ENCODE assay signal across 8 mouse cellular contexts in the genomic region with DNA sequence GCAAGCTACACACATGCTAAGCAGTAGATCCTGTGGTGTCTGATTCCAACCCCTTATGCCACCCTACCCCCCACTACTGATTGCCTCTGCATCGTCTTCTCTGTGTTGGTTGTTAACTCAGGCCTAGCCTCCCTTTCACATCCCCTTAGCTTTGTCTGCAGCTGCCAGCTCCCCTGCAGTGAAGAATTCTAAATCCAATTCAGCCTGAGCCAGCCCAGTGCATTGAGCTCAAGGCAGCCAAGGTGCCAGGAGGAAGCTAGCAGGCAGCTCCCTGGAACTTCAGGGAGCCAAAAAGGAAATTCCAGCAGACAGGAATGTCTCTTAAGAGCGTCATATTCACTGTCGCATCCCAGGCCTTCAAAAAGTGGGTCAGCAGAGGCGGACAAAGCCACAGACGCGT.
DNase-seq lines count a peak whose midpoint lies in the region; ATAC-seq lines count a peak whose summit lies in the region.
"Had no signal": no experiment of that assay in that cellular context is flagged by ENCODE, and none has a peak within 500 bp of the region (broad histone marks: within the 10 kb centered on the region; RNA-seq: fewer than 3 reads in every experiment).

No protein-coding gene starts in this region.

- H3K9ac ChIP-seq in midbrain, embryonic 13.5 days (replicated peaks) = 0 out of 2 replicates have a peak overlapping the region, but pooled peaks have one; percentile 19
- H3K9ac ChIP-seq: limb, embryonic 13.5 days had no signal

- H3K4me3 ChIP-seq in midbrain, embryonic 13.5 days (replicated peaks) = no peak overlapping the region
- H3K4me3 ChIP-seq: limb, embryonic 13.5 days had no signal

- H3K27me3 ChIP-seq in midbrain, embryonic 13.5 days = no peaks in the 10 kb centered on the region
- H3K27me3 ChIP-seq: limb, embryonic 13.5 days had no signal

- WGBS in midbrain, embryonic 13.5 days = 9% methylated on average over 6 of the region's 6 CpGs

- H3K4me2 ChIP-seq in midbrain, embryonic 13.5 days (replicated peaks) = no peak overlapping the region
- H3K4me2 ChIP-seq: limb, embryonic 13.5 days had no signal

- H3K27ac ChIP-seq in midbrain, embryonic 13.5 days = no peak overlapping the region

- ATAC-seq in cerebellum, adult (ENCODE audit: insufficient number of reproducible peaks, low FRiP score, low TSS enrichment) = peak; percentile 33; the same call in 1 of the 2 replicates
- peak; percentile 60; the same call in 1 of the 2 replicates for ATAC-seq in midbrain, embryonic 13.5 days

- no peaks in the 10 kb centered on the region for H3K9me3 ChIP-seq in midbrain, embryonic 13.5 days
- H3K9me3 ChIP-seq: limb, embryonic 13.5 days had no signal

- H3K36me3 ChIP-seq in midbrain, embryonic 13.5 days = no peaks in the 10 kb centered on the region
- H3K36me3 ChIP-seq: limb, embryonic 13.5 days had no signal

- peaks cover 16% of the 10 kb centered on the region for H3K4me1 ChIP-seq in midbrain, embryonic 13.5 days (replicated peaks)

- DNase-seq in layer of hippocampus, postnatal 10 days (ENCODE audit: low spot score in 2 of 2) = peak; percentile 23 to 49
- DNase-seq in layer of hippocampus, adult 9-11 months = no peak
- DNase-seq in cerebellum, postnatal 36 days = peak; percentile 54
- no peak for DNase-seq in spleen, postnatal 36 days (ENCODE audit: low spot score in 2 of 2)
- no peak for DNase-seq in lung, postnatal 4 days

Comparison
In these comparisons a context has a peak if more than half of its experiments do, and no peak if none do; other contexts are left out.
1. DNase-seq: peak in layer of hippocampus, postnatal 10 days (2 of 2) and cerebellum, postnatal 36 days (2 of 2); none in layer of hippocampus, adult 9-11 months (single experiment), spleen, postnatal 36 days (0 of 2) and lung, postnatal 4 days (0 of 2).